Mouse (Mus musculus) frontal cortex, adult (tissue): ENCODE measurements at regions not wholly inside any gene's neighbourhood (a gene's known extent, or its start where the extent isn't known, plus 50 kb on each side); places are given as distances from the start of the nearest gene placed in this dataset.

Experiments
- ATAC-seq: cut with Nextera tagmentation; 2 replicates; pipeline ENCODE4 v1.9.2; 2017; ENCODE audit warnings: mild to moderate bottlenecking, moderate library complexity, mixed read lengths; ENCODE audit not compliant: low TSS enrichment

- ATAC-seq, result no peak
Observed at GRCm38 (mm10) chr15:51103948-51104347, 2780.8 kb upstream of the Gm7489 start.

GRCm38 (mm10) chr15:51104362-51104761 is 2780.3 kb upstream of the Gm7489 start:
- ATAC-seq, result no peak

DNA sequence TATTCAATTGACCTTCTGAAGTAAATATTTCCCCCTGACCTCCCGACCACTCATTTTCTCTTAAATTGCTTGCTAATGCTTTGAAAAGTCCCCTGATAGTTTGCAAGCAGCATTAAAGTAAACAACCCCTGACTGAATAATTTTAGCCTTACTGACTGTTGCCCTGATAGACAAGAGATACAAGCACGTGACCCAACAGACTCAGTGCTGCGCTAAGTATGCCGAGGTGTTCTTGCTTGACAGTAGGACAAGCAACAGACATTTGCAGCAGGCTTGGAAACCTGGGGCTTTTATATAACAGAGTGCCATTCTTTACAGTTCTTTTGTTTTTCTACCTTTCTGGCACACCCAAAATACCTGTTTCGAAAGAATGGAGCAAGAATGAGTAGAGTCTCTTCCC is 2779.9 kb upstream of the Gm7489 start:
- no peak for ATAC-seq

DNA sequence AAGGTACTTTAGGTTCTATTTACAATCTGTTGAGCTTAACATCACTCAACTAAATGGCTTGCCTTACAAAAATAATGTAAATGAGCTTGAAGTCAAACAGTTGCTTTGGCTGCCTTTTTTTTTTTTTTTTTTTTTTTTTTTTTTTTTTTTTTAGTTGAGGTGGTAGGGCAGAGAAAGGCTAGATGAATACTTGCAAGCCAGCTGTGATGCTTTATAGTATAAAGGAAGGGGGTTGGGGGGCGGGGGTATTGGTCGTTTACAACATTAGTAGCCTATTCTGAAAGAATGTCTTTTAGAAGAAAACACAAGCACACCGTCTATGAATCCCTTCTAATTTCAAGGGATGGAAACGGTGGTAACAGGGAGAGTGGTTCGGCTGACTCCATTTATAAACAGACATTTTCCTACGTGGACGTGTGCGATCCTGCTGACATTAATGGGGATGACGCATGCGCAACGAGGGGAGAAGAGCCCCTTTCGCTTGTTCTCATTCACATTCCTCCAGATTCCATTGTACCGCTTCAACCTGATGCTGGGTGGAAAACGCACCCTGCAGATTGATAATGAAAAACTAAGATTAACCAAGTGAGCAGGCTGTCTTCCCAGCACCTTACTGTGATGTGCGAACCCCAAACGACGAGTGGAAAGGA is 2779.2 kb upstream of the Gm7489 start:
- ATAC-seq, result no peak

- no peak for ATAC-seq
Observed at GRCm38 (mm10) chr15:51110186-51110585, 2774.5 kb upstream of the Gm7489 start.

DNA sequence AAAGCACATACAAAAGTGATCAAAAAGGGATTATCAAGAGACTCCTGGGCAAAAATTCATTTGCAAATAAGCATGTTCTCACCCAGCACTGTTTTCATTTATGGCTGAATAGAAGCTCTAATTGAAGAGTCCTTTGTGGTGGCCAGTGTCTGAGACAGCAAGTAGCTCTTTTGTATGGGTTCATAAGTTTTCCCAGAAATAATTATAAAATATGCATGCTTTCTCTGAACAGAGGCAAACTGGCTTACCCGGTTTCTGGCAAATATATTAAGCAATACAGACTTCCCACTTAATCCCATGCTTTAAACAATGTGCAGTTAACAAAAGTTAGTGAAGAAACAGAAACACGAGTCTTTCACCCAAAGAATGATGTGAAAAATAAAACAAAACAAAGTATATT is 2758.8 kb upstream of the Gm7489 start:
- no peak for ATAC-seq

DNA sequence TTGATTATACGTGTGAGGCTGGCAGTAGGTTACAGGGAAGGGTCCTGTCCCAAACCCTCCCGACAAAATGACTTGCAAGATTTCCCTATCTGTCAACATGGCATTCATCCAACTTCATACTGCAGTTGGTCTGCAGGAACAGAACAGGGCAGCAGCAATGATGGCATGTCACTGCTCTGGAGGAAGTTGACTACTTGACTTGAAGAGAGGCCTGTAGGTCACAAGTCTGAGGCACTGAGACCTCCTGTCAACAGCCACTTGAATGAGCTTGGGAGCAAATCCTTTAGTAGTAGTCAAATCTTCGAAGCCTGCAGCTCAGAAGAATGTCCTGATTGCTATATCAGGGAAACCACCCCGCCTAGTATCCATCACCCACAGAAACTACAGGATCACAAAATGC is 2753.7 kb upstream of the Gm7489 start:
- ATAC-seq, result no peak

DNA sequence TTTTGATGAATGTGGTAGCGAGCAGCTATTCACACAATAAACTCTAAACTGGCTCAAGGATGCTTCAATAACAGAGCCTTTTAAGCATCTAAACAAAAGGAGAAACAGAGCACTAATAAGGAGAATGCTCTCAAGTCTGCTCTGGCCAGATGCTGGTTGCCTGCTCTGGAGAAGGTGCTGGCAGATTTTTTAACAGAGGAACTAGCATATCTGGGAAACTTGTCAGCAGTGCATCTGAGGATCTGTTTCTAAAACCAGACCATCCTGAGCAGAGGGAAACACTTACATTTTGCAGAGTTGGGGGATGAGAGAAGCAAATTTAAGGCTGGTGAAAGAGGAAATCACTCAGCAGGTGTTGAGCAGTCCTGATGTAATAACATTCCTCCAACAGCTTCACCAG is 2748.6 kb upstream of the Gm7489 start:
- peak; percentile 64 for ATAC-seq

- peak; percentile 85 for ATAC-seq
Observed at GRCm38 (mm10) chr15:51139507-51139906, 2745.2 kb upstream of the Gm7489 start.

- no peak for ATAC-seq
Observed at GRCm38 (mm10) chr15:51173976-51174620, 2710.6 kb upstream of the Gm7489 start.

DNA sequence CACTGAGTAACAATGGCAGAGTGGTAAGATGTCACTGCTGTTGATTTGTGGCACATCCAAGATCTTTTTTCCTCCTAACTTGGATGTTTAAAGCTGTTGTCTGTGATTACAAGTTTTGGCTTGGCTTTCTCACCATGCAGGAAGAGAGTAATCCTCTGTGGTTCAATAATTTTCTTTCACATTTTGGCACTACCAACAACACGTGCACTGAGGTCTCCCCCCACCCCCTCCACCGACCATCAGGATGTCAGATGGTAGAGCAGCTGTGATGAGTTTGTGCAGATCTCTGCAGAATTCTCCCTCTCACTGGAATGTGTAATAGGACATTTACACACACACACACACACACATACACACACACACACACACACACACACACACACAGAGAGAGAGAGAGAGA is 2708.2 kb upstream of the Gm7489 start:
- no peak for ATAC-seq

GRCm38 (mm10) chr15:51189134-51189533 is 2695.6 kb upstream of the Gm7489 start:
- ATAC-seq, result no peak

DNA sequence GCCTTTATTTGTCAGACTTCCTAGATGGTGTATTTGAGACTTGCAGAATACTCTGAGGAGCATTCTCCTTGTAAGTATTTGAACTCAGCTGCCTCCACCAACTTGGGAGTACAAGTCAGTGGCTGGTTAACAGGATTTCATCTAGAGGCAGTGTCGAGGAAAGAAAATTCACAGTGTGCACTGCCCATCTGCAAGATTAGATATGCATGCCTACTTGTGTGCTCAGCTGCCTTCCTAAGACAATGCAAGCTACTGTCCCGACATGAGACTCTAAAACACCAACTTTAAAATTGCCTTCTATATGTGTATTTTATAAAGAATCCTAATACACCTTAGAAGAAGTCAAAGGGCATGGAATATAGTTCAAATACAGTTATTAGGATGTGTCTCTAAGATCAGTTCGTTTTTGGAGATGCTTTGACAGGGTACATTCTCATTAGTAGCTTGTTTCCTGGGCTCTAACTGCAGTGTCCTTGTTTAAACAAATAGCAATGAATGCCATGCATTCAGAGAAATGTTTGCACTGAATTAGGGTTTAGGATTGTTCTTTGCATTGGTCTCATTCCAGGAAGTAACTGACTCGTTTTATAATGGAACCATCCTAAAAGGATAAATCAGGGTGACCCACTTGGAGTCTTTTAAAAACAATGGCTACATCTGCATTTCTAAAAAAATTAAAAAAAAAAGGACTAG is 2687.1 kb upstream of the Gm7489 start:
- ATAC-seq, result peak; percentile 13; the same call in 1 of the 2 replicates

DNA sequence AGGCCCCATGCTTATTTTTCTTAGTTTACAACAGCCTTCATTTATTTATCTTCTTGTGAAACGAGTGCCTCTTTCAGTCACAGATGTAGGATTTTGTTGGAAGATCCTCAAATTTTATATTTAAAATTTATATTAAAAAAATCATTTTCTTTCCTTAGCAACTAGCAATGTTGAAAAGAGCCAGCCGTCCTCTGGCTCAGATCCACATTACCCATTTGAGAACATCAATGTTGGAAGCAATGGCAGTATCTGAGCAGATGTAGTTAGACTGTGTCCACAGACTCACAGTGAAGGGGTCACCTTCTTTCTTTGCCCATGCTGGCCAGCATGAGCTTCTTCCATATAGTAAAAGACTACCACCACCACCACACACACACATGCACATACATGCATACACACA is 2681.4 kb upstream of the Gm7489 start:
- ATAC-seq, result no peak

DNA sequence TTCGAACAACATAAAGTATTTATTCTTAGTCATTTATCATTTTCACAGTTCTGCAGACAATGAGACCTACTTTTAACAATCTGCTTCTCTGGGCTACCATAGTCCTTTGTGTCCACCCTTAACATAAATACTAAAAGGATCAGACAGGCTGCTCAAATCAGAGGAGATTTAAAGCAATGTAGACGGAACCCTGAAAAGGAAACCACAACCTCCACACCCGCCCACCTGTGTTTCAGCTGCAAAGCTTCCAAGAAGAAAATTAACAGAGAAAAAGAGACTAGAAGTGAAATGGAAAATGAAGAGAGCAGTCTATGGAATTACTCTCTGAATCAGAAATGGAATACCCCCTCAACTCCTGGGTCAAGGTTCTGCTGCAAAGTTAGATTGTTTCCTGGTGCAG is 2678.7 kb upstream of the Gm7489 start:
- ATAC-seq, result peak; percentile 95

DNA sequence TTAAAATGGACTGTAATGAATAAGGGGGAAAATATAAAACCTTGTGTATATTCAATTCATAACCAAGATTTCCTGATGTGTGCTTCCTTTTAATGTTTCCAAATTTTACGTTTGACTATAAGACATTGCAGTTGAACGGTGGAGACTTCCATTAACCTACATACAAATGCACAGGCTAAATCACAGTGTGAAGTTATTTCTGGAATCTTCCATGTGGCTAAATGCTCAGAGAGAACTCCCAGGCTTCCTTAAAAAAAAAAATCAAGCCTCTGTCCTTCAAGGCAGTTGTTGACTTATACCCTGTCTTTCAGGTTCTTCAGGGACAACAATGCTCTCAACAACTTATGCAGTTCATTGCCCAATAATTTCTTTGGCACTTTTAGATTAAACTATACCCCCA is 2677.9 kb upstream of the Gm7489 start:
- ATAC-seq, result peak; percentile 71

DNA sequence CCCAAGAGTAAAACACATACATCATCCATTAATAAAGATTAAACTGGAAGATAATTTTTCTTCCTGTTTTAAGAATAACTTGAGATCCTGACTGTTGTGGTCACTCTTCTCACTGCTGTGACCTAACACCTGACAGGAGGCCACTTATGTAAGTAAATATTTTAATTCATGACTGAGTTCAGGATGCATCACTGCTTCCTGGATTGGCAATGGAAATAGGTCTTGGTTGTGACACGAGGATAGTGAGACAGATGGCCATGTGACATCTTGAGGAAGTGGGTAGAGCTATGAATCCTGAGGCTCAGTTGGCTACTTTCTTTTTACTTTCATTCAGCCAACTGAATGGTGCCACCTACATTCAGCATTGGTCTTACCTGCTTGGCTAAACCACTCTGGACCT is 2649.8 kb upstream of the Gm7489 start:
- no peak for ATAC-seq

- no peak for ATAC-seq
Observed at GRCm38 (mm10) chr15:51244596-51244995, 2640.1 kb upstream of the Gm7489 start.

GRCm38 (mm10) chr15:51247259-51247658 is 2637.4 kb upstream of the Gm7489 start:
- peak; percentile 90 for ATAC-seq

DNA sequence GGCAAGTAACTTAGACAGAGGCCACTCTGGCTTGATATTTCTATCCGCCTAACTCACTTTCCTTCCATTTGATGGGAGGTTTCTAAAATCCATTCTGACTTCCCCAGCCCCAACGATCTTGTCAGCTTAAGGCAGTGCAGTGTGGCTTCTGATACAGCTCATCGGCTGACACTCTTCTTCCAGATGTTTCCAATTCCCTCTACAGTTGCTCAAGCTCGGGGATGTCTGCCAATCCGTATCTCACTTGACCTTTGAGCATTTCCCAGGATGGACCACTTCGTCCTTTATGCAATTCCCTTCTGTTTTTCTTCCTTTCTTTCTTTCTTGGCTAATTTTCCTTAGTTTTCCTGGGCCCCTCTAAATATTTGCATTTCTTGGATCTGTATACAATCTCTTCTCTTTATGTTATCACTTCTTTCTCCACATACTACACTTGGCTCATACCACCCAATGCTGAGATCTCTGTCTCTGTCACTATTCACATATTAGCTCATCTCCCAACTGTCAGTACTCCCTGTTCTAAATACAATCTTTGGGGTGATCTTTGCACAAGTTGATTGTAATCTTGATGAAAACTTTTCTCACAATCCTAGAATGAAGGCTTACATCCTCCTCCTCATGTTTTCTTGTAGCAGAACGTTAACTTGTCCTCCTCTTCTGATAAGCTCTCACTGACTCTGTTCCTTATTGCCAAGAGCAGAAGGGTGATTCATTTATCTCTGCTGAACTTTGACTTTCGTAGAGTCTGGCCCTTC is 2636.5 kb upstream of the Gm7489 start:
- ATAC-seq, result no peak

- ATAC-seq, result no peak
Observed at GRCm38 (mm10) chr15:51248789-51249040, 2636.0 kb upstream of the Gm7489 start.

DNA sequence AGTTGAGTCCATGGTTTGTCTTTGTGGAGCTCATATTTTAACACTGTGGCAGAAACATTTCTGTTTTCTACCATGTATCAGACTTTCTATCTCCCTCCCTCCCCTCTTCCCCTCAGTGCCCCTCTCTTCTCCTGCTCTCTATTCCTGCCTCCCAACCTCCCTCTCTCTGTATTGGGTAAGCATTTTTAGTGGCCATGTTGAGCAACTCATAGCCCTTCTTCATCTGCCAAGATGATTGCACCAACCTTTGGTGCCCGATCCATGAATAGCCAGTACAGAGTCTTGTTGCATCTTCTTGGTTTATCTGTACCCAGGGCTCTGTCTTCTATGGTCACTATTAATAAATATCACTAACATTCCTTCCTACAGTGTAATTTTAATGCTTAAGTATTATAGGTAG is 2630.6 kb upstream of the Gm7489 start:
- no peak for ATAC-seq

GRCm38 (mm10) chr15:51255203-51255615 is 2629.5 kb upstream of the Gm7489 start:
- ATAC-seq, result no peak
